Mouse (Mus musculus) small intestine, adult 2 months (tissue): Measurements from ENCODE around the gene Cldn15.

Source experiments
- CTCF ChIP-seq: fragments of 200-500 bp; IDR thresholded peaks from 2 replicates; pipeline ENCODE4 v1.5.1; 2012; ENCODE audit warnings: low read depth, mild to moderate bottlenecking, control low read depth, inconsistent platforms, low read length, moderate library complexity, mixed read lengths; ENCODE audit not compliant: insufficient replicate concordance, insufficient read length; ENCODE audit errors: extremely low read depth
- POLR2A ChIP-seq: fragments of 200-500 bp; IDR thresholded peaks from 2 replicates; pipeline ENCODE4 v1.6.1; 2012; ENCODE audit warnings: low read depth, mild to moderate bottlenecking, control low read depth, inconsistent platforms, low read length, moderate library complexity

- TF ChIP-seq CTCF (no peak), POLR2A (no peak)
These were observed 13.3 kb downstream of the Cldn15 start for GRCm38 (mm10) chr5:136979762-136980161.
